In genomic region chr5:123993263-123994036, GRCm38 (mm10) we compare ENCODE assay signal across 9 mouse cellular contexts. TPM values are rescaled to one million over a fixed set of nuclear protein-coding genes. Genes with fewer than 3 reads are reported as not detected.
DNase-seq lines count a peak whose midpoint lies in the region; ATAC-seq and TF ChIP-seq lines count a peak whose summit lies in the region.
"Had no signal": no experiment of that assay in that cellular context is flagged by ENCODE, and none has a peak within 500 bp of the region (broad histone marks: within the 10 kb centered on the region; RNA-seq: fewer than 3 reads in every experiment).

No protein-coding gene starts in this region.

- H3K4me2 ChIP-seq in lung, embryonic 14.5 days: no peak overlapping the region
- H3K4me2 ChIP-seq in midbrain, postnatal 0 days (ENCODE audit: low read depth, low read length, poor library complexity, severe bottlenecking): no peak overlapping the region
- H3K4me2 ChIP-seq: embryonic facial prominence, embryonic 12.5 days had no signal

- no peaks in the 10 kb centered on the region for H3K9me3 ChIP-seq in lung, embryonic 14.5 days (ENCODE audit: low read depth, low read length)
- no peaks in the 10 kb centered on the region for H3K9me3 ChIP-seq in midbrain, postnatal 0 days (ENCODE audit: low read length)
- H3K9me3 ChIP-seq: embryonic facial prominence, embryonic 12.5 days had no signal

- DNase-seq in lung, embryonic 14.5 days: peak; percentile 69
- no peak for DNase-seq in lung, postnatal 25 days (ENCODE audit: low spot score)
- peak; percentile 76 for DNase-seq in fibroblast of lung, adult 2 months (ENCODE audit: low read depth)
- DNase-seq in layer of hippocampus, adult 11-12 months (ENCODE audit: low spot score): peak; percentile 90
- DNase-seq in midbrain, postnatal 0 days (ENCODE audit: low spot score): peak; percentile 89
- no peak for DNase-seq in gastrocnemius, postnatal 4 days (ENCODE audit: low spot score in 2 of 2)
- DNase-seq in adrenal gland, adult 18-20 months (ENCODE audit: low spot score in 2 of 2): no peak
- DNase-seq in kidney, adult 9 months: no peak

- peak; percentile 55 for ATAC-seq in lung, embryonic 14.5 days (ENCODE audit: insufficient read depth)
- ATAC-seq in midbrain, postnatal 0 days (ENCODE audit: low FRiP score): peak; percentile 86

- 63% methylated on average over 7 of the region's 7 CpGs for WGBS in lung, embryonic 14.5 days
- WGBS in midbrain, postnatal 0 days: 48% methylated on average over 7 of the region's 7 CpGs

- TF ChIP-seq CTCF in lung, embryonic 14.5 days (IDR thresholded peaks at IDR 0.05; ENCODE audit: low read depth): no peak
- peak; percentile 42; the same call in 1 of the 2 replicates for TF ChIP-seq CTCF in midbrain, postnatal 0 days (IDR thresholded peaks at IDR 0.05)

- H3K4me1 ChIP-seq in lung, embryonic 14.5 days (ENCODE audit: insufficient read depth): no peaks in the 10 kb centered on the region
- no peaks in the 10 kb centered on the region for H3K4me1 ChIP-seq in midbrain, postnatal 0 days (ENCODE audit: insufficient read depth, low read length)

- no peak overlapping the region for H3K4me3 ChIP-seq in lung, embryonic 14.5 days (ENCODE audit: low read depth, low read length)
- H3K4me3 ChIP-seq in midbrain, postnatal 0 days (ENCODE audit: low read depth, low read length): no peak overlapping the region
- H3K4me3 ChIP-seq: embryonic facial prominence, embryonic 12.5 days had no signal

- H3K36me3 ChIP-seq in lung, embryonic 14.5 days (ENCODE audit: insufficient read depth): no peaks in the 10 kb centered on the region
- peaks cover 17% of the 10 kb centered on the region for H3K36me3 ChIP-seq in midbrain, postnatal 0 days (ENCODE audit: insufficient read depth, low read length)

- H3K27me3 ChIP-seq in lung, embryonic 14.5 days (ENCODE audit: insufficient read depth, low read length): no peaks in the 10 kb centered on the region
- H3K27me3 ChIP-seq in midbrain, postnatal 0 days (ENCODE audit: insufficient read depth, low read length): no peaks in the 10 kb centered on the region
- H3K27me3 ChIP-seq: embryonic facial prominence, embryonic 12.5 days had no signal

- peak overlapping the region; percentile 6; the same call in 1 of the 2 replicates for H3K27ac ChIP-seq in lung, embryonic 14.5 days (ENCODE audit: low read depth)
- H3K27ac ChIP-seq in midbrain, postnatal 0 days (ENCODE audit: low read depth, low read length): 0 out of 2 replicates have a peak overlapping the region, but pooled peaks have one; percentile 18
- H3K27ac ChIP-seq: embryonic facial prominence, embryonic 12.5 days had no signal

- H3K9ac ChIP-seq in lung, embryonic 14.5 days: no peak overlapping the region
- H3K9ac ChIP-seq in midbrain, postnatal 0 days (replicated peaks; ENCODE audit: low read length, poor library complexity, severe bottlenecking): no peak overlapping the region
- H3K9ac ChIP-seq: embryonic facial prominence, embryonic 12.5 days had no signal

RNA-seq across cellular contexts. Expression of gene Hip1r, which starts 20.0 kb away (rescaled TPM):
- 9.1 and 9.3 TPM in 2 replicates for polyA plus RNA-seq in lung, embryonic 14.5 days (2014; fragmentation: Nextera tagmentation; extraction: Ambion mirVana)
- total RNA-seq in midbrain, postnatal 0 days (2014; rRNA removed): 42.9 and 45.4 TPM in 2 replicates
- polyA plus RNA-seq in midbrain, postnatal 0 days (2015; fragmentation: Nextera tagmentation; extraction: Ambion mirVana): 25.8 and 30.8 TPM in 2 replicates
- 1 to 10 TPM; 5.5 to 6.6 TPM for total RNA-seq in gastrocnemius, postnatal 4 days (2021)
- 10 to 100 TPM; 20.1 to 28.4 TPM for total RNA-seq in adrenal gland, adult 18-20 months (2021)

RNA-seq across cellular contexts. Expression of gene Vps37b, which starts 38.6 kb away (rescaled TPM):
- polyA plus RNA-seq in lung, embryonic 14.5 days (2014; fragmentation: Nextera tagmentation; extraction: Ambion mirVana): 34.8 and 39.3 TPM in 2 replicates
- total RNA-seq in midbrain, postnatal 0 days (2014; rRNA removed): 52.3 and 75.5 TPM in 2 replicates
- polyA plus RNA-seq in midbrain, postnatal 0 days (2015; fragmentation: Nextera tagmentation; extraction: Ambion mirVana): 54.3 and 56.2 TPM in 2 replicates
- 10 to 100 TPM; 24.4 to 29.3 TPM for total RNA-seq in gastrocnemius, postnatal 4 days (2021)
- 100 to 1,000 TPM in 1 of 2 experiments, 10 to 100 TPM in 1; 97.2 to 127 TPM for total RNA-seq in adrenal gland, adult 18-20 months (2021)

Comparison
In these comparisons a context has a peak if more than half of its experiments do, and no peak if none do; other contexts are left out.
1. DNase-seq: peak in lung, embryonic 14.5 days (single experiment), fibroblast of lung, adult 2 months (single experiment), layer of hippocampus, adult 11-12 months (single experiment) and midbrain, postnatal 0 days (single experiment); none in lung, postnatal 25 days (single experiment), gastrocnemius, postnatal 4 days (0 of 2), adrenal gland, adult 18-20 months (0 of 2) and kidney, adult 9 months (single experiment).